Mouse (Mus musculus): ENCODE results near the gene Acad11.

DNA sequence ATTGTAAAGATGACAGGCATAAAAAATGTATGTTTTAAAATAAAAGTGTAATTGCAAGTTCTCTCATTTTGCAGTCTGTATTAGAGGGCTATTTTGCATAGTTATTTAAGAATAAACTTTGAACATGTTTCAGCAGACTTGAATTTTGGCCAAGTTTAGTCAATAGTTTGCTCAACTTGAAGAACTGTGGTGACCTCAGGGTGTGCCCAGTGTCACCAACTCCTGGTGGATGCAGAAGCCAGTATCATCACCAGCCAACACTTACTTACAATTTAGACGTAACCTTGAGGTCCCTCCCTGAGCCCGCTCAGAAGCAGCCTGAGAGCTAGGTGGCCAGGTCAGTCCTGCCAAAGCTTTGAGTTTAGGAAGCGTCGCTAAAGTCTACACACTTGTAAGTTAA lies 19.5 kb upstream of the Acad11 start:
- TF ChIP-seq POLR2A (IDR thresholded peaks at IDR 0.05; ENCODE audit: low read depth, low read length) (no peak), CTCF (IDR thresholded peaks at IDR 0.05; ENCODE audit: extremely low read depth, insufficient read depth, insufficient read length, insufficient replicate concordance) (no peak)
